Mouse (Mus musculus) midbrain, embryonic 13.5 days (tissue): Measurements from ENCODE around the gene Car7. TPM values are rescaled to one million over a fixed set of nuclear protein-coding genes. Genes with fewer than 3 reads are reported as not detected.

ENCODE experiments used
- ATAC-seq: fragments of 200-750 bp; cut with Nextera tagmentation; 2 replicates; pipeline ENCODE4 v1.8.0; 2017; ENCODE audit warnings: mild to moderate bottlenecking, moderate TSS enrichment, moderate library complexity
- H3K27ac ChIP-seq: fragments of 300-500 bp; sonication (generic); 2 replicates; pipeline ENCODE4 v1.5.1; 2015; ENCODE audit warnings: inconsistent platforms, mild to moderate bottlenecking, moderate library complexity
- H3K27me3 ChIP-seq: fragments of 300-500 bp; sonication (generic); 2 replicates; pipeline ENCODE4 v1.6.1; 2015; ENCODE audit warnings: mild to moderate bottlenecking, inconsistent platforms
- H3K36me3 ChIP-seq: fragments of 300-500 bp; sonication (generic); 2 replicates; pipeline ENCODE4 v1.6.1; 2015; ENCODE audit warnings: mild to moderate bottlenecking, inconsistent platforms
- H3K4me1 ChIP-seq: fragments of 300-500 bp; sonication (generic); replicated peaks from 2 replicates; pipeline ENCODE4 v1.6.1; 2015; ENCODE audit warnings: inconsistent platforms
- H3K4me2 ChIP-seq: fragments of 300-500 bp; sonication (generic); replicated peaks from 2 replicates; pipeline ENCODE4 v1.6.1; 2015; ENCODE audit warnings: moderate library complexity, mild to moderate bottlenecking, inconsistent platforms
- H3K4me3 ChIP-seq: fragments of 300-500 bp; sonication (generic); replicated peaks from 2 replicates; pipeline ENCODE4 v1.5.1; 2015; ENCODE audit warnings: mild to moderate bottlenecking, inconsistent platforms
- H3K9ac ChIP-seq: fragments of 300-500 bp; sonication (generic); replicated peaks from 2 replicates; pipeline ENCODE4 v1.6.1; 2015; ENCODE audit warnings: mild to moderate bottlenecking, inconsistent platforms
- H3K9me3 ChIP-seq: fragments of 300-500 bp; sonication (generic); 2 replicates; pipeline ENCODE4 v1.6.1; 2016; ENCODE audit warnings: mild to moderate bottlenecking, inconsistent platforms
- WGBS: fragments of 180-500 bp; shearing (Covaris S2); methylation state at CpG from one replicate; pipeline ENCODE4 v1.1.7; 2015; 5-methylcytosine and 5-hydroxymethylcytosine counted together
- polyA plus RNA-seq: library from polyadenylated mRNA; unstranded; fragments of >200 nt; fragmentation: Nextera tagmentation; extraction: Ambion mirVana; gene quantifications from 2 replicates; pipeline ENCODE4 v1.2.1, GENCODE M21; 2015

The Car7 gene
- polyA plus RNA-seq, 1 experiment from 2014 or later: 2.2 TPM

DNA sequence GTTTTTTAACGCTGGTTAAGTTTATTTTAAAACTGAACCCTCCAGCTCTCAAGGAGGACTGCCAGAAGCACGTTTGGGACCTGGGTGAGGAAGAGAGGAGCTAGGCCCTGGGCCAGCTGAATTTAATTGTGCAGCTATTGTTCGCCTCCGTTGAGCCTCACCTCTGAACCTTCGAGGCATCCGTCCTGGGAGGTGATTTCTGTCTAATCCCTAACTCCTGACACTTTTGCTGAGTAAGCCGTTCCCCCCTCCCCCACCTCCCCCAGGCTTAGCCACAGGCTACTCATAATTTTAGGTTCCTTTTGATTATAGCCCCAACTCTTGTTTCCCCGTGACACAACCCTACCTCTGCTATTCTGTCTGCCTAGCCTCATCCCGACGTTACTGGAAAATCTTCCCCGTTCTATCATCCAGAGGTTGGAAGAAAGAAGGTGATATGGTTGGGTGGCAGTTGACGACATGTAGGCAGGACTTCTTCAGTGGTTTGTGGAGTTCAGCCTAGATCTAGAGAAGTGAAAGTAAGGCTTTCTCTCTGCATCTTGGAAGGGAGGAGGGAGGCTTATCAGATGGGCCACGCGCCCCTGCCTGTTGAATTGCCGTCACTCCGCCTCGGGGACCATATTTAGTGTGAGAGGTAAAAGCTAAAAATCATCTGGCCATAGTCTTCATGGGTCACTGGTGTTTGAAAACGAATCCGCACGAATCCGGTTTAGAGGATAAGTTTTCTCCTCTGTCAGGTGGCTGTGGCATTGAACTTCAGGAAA is 61.5 kb downstream of the Car7 start:
- peaks cover 42% of the 10 kb centered on the region for H3K36me3 ChIP-seq
- no peak overlapping the region for H3K4me2 ChIP-seq
- no peak overlapping the region for H3K27ac ChIP-seq
- 83% methylated on average over 21 of the region's 21 CpGs for WGBS
- no peaks in the 10 kb centered on the region for H3K27me3 ChIP-seq
- H3K4me3 ChIP-seq: no peak overlapping the region
- no peak overlapping the region for H3K9ac ChIP-seq
- no peak for ATAC-seq
- H3K9me3 ChIP-seq: no peaks in the 10 kb centered on the region
- H3K4me1 ChIP-seq: peaks cover 12% of the 10 kb centered on the region

GRCm38 (mm10) chr8:104597656-104598055 is 63.2 kb downstream of the Car7 start:
- ATAC-seq: no peak
- 86% methylated on average over 6 of the region's 6 CpGs for WGBS
- H3K36me3 ChIP-seq: peaks cover 42% of the 10 kb centered on the region
- H3K4me3 ChIP-seq: no peak overlapping the region
- H3K4me1 ChIP-seq: peaks cover 11% of the 10 kb centered on the region
- no peak overlapping the region for H3K27ac ChIP-seq
- no peak overlapping the region for H3K4me2 ChIP-seq
- no peaks in the 10 kb centered on the region for H3K9me3 ChIP-seq
- H3K9ac ChIP-seq: no peak overlapping the region
- peaks cover 10% of the 10 kb centered on the region for H3K27me3 ChIP-seq

GRCm38 (mm10) chr8:104598496-104598895 is 64.0 kb downstream of the Car7 start:
- Histone ChIP-seq H3K4me3 (no peak overlapping the region), H3K36me3 (peaks cover 40% of the 10 kb centered on the region), H3K4me1 (peaks cover 9% of the 10 kb centered on the region), H3K27ac (no peak overlapping the region), H3K9ac (no peak overlapping the region), H3K4me2 (no peak overlapping the region), H3K27me3 (peaks cover 10% of the 10 kb centered on the region), H3K9me3 (no peaks in the 10 kb centered on the region)
- 77% methylated on average over 6 of the region's 6 CpGs for WGBS
- no peak for ATAC-seq

Other genes starting within 250 kb of the Car7 start
- not detected in 2 replicates for gene Cmtm2a, start 241.5 kb upstream of the Car7 start, polyA plus RNA-seq
- not detected in 2 replicates for gene Gm45711, start 224.6 kb upstream of the Car7 start, polyA plus RNA-seq
- not detected in 2 replicates for gene Cmtm1, start 224.5 kb upstream of the Car7 start, polyA plus RNA-seq
- gene Gm11020, start 213.1 kb upstream of the Car7 start, polyA plus RNA-seq: not detected in 2 replicates
- gene Cmtm2b, start 212.5 kb upstream of the Car7 start, polyA plus RNA-seq: not detected in 2 replicates
- gene Cmtm3, start 195.3 kb upstream of the Car7 start, polyA plus RNA-seq: 31.4 and 34.9 TPM in 2 replicates
- 1.8 TPM in 2 replicates for gene Cmtm4, start 138.9 kb upstream of the Car7 start, polyA plus RNA-seq
- gene Dync1li2, start 91.6 kb upstream of the Car7 start, polyA plus RNA-seq: 120 and 124 TPM in 2 replicates
- 0.18 and 0.27 TPM in 2 replicates for gene Terb1, start 24.8 kb upstream of the Car7 start, polyA plus RNA-seq
- 107 and 117 TPM in 2 replicates for gene Nae1, start 52 bp upstream of the Car7 start, polyA plus RNA-seq
- 17.4 and 19.8 TPM in 2 replicates for gene Pdp2, start 56.8 kb downstream of the Car7 start, polyA plus RNA-seq
- not detected in 2 replicates for gene Cdh16, start 89.7 kb downstream of the Car7 start, polyA plus RNA-seq
- gene Rrad, start 96.6 kb downstream of the Car7 start, polyA plus RNA-seq: 2.8 and 3.3 TPM in 2 replicates
- gene Ciao2b, start 107.3 kb downstream of the Car7 start, polyA plus RNA-seq: 137 and 141 TPM in 2 replicates
- not detected in 2 replicates for gene Ces2a, start 199.3 kb downstream of the Car7 start, polyA plus RNA-seq